Mouse (Mus musculus) brain, adult 2 months (tissue): ENCODE measurements around the gene Aatf.

ENCODE experiments used
- DNase-seq: peaks from one replicate; pipeline ENCODE4 v3.0.0; 2011; ENCODE audit warnings: low read depth, low spot score

The Aatf gene

GRCm38 (mm10) chr11:84522577-84523320, 9.4 kb upstream of the Aatf start:
- peak; percentile 93 for DNase-seq

- DNase-seq: no peak
These were observed 8.5 kb upstream of the Aatf start for GRCm38 (mm10) chr11:84521751-84522299.

- DNase-seq: peak; percentile 67
These were observed 7.7 kb upstream of the Aatf start for GRCm38 (mm10) chr11:84521071-84521390.

- no peak for DNase-seq
These were observed 7.1 kb upstream of the Aatf start for GRCm38 (mm10) chr11:84520269-84521070.

GRCm38 (mm10) chr11:84519576-84520268, 6.4 kb upstream of the Aatf start:
- no peak for DNase-seq

- DNase-seq: no peak
These were observed 5.7 kb upstream of the Aatf start for GRCm38 (mm10) chr11:84519036-84519435.

GRCm38 (mm10) chr11:84518261-84518660, 4.9 kb upstream of the Aatf start:
- DNase-seq: no peak

GRCm38 (mm10) chr11:84517431-84517830, 4.1 kb upstream of the Aatf start:
- DNase-seq: no peak

- no peak for DNase-seq
These were observed 3.3 kb upstream of the Aatf start for GRCm38 (mm10) chr11:84516501-84517240.

GRCm38 (mm10) chr11:84512031-84512430, 1.3 kb downstream of the Aatf start:
- no peak for DNase-seq

GRCm38 (mm10) chr11:84504296-84504695, 9.0 kb downstream of the Aatf start:
- no peak for DNase-seq

GRCm38 (mm10) chr11:84497944-84498343, 15.4 kb downstream of the Aatf start:
- peak; percentile 32 for DNase-seq

GRCm38 (mm10) chr11:84496901-84497300, 16.4 kb downstream of the Aatf start:
- DNase-seq: no peak

- DNase-seq: no peak
These were observed 17.5 kb downstream of the Aatf start for GRCm38 (mm10) chr11:84495774-84496173.

- DNase-seq: no peak
These were observed 31.7 kb downstream of the Aatf start for GRCm38 (mm10) chr11:84481661-84482060.

GRCm38 (mm10) chr11:84480451-84480850, 32.9 kb downstream of the Aatf start:
- DNase-seq: no peak

GRCm38 (mm10) chr11:84476641-84477040, 36.7 kb downstream of the Aatf start:
- DNase-seq: no peak

GRCm38 (mm10) chr11:84475991-84476390, 37.3 kb downstream of the Aatf start:
- no peak for DNase-seq

GRCm38 (mm10) chr11:84473093-84473667, 40.1 kb downstream of the Aatf start:
- DNase-seq: no peak

- DNase-seq: peak; percentile 49
These were observed 48.8 kb downstream of the Aatf start for GRCm38 (mm10) chr11:84464571-84464970.

- DNase-seq: peak; percentile 37
These were observed 59.4 kb downstream of the Aatf start for GRCm38 (mm10) chr11:84453901-84454300.
